Mouse (Mus musculus) megakaryocyte-erythroid progenitor cell, adult 5-6 weeks (primary cell): Measurements from ENCODE around the gene Insm2. TPM values are rescaled to one million over a fixed set of nuclear protein-coding genes. Genes with fewer than 3 reads are reported as not detected.
"Not testable (repeated sequence)": the region's sequence is repeated elsewhere in the genome, so short reads cannot be mapped to it uniquely, and the experiment has no call there.

Experiments
- ATAC-seq: replicated peaks from 2 replicates; pipeline ENCODE4 v1.8.0; 2016; ENCODE audit warnings: mild to moderate bottlenecking, inconsistent platforms; ENCODE audit not compliant: severe bottlenecking, poor library complexity, low FRiP score, low TSS enrichment
- total RNA-seq, 2 experiments: library from RNA; stranded (forward) in 1 of 2; stranded (reverse) in 1 of 2; fragments of 200-1000, 215-1000 nt in 1 of 2; fragments of >200 nt in 1 of 2; fragmentation: Nextera tagmentation in 1 of 2; gene quantifications; 2 replicates each; pipeline ENCODE4 v1.2.3; 2014 to 2017

The Insm2 gene
- not detected in 2 replicates for total RNA-seq (2014; fragmentation: Nextera tagmentation)
- total RNA-seq (2017) = 0.28 TPM in 1 of 2 replicates, not detected in the other

DNA sequence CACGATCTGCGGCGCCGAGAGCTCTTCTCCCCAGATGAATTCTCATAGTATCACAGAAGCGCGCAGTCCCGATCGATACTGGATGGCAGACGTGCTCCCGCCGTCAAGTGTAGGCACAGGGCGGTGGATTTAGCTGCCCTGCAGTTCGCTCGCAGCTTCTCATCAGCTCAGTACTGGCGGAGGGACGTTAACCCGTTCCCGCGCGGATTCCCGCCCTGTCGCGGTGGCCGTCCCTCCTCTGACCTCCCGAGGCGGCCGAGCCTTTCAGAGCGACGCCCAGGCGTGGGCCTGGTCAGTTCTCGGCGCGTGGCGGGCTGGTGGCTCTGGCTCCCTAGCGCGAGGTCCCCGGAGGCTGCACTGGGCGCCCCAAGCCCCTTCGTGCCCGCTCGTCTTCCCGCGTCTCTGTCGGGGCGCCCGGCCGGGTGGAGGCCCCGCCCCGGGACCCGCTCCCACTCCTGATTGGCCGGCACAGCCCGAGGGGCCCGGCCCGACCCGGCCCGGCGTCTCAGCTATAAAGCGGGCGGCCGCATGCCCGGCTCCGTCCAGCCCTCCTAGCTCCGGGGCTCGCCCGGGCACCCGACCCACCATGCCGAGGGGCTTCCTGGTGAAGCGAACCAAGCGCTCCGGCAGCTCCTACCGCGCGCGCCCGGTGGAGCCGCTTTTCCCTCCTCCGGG, at the start of gene Insm2:
TSS of gene Insm2 (plus strand) at position 541 of the 675 bp plus-strand sequence.
- ATAC-seq = no peak

GRCm38 (mm10) chr12:55554901-55555300, 44.3 kb upstream of the Insm2 start:
- not testable (repeated sequence) for ATAC-seq

DNA sequence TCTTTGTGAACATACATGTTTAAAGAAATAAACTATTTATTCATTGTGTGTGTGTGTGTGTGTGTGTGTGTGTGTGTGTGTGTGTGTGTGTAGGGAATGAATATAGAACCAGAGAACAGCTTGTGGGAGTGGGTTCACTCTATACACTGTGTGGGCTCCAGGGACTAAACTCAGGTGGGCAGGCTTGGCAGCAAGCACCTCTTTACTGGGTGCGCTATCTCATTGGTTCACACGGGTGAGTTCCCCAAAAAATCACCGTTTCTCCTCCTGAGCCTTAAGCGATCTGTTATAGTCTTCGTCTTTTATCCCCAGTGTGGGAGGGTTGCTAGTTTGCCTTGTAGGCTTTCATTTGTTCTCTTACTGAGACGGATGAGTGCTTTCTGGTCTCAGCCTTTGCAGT, 41.4 kb upstream of the Insm2 start:
- no peak for ATAC-seq

- ATAC-seq = no peak
These were observed 39.9 kb upstream of the Insm2 start for GRCm38 (mm10) chr12:55559184-55559855.

GRCm38 (mm10) chr12:55560025-55560690, 39.1 kb upstream of the Insm2 start:
- ATAC-seq = peak; percentile 65

- no peak for ATAC-seq
These were observed 35.5 kb upstream of the Insm2 start for GRCm38 (mm10) chr12:55563742-55564141.

DNA sequence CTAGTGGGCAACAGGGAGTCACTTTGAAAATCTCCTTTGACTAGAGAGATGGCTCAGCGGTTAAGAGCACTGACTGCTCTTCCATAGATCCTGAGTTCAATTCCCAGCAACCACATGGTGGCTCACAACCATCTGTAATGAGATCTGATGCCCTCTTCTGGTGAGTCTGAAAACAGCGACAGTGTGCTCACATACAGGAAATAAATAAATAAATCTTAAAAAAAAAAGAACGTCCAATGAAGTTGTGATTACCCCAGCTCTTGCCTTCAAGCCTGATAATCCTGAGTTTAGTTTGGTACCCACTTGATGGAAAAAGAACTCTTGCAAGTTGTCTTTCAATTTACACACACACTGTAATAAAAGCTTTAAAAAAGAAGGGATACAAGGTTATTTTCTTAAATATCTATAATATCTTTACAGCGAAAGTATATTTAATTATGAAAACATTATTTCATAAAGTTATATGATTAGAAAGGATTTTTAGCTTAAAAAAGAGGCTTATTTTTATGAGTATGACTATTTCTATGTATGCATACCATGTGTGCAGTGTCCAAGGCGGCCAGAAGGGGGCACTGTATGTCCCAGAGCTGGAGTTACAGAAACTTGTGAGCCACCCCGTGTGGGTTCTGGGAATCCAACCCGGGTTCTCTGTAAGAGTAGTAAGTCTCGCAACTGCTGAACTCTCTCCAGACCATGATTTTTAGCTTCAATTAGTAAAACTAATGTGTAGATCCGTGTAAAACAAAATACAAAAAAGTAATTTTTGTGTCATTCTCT, 34.9 kb upstream of the Insm2 start:
- ATAC-seq = no peak

DNA sequence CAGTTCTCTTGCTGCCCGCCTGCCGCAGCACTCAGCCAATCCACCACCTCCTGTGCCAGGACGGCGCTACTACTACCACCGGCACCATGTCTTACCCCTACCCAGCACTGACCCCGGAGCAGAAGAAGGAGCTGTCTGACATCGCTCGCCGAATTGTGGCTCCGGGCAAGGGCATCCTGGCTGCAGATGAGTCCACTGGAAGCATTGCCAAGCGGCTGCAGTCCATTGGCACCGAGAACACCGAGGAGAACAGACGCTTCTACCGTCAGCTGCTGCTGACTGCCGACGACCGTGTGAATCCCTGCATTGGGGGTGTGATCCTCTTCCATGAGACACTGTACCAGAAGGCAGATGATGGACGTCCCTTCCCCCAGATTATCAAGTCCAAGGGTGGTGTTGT, 34.0 kb upstream of the Insm2 start, which contains the start of gene Aldoart2:
TSS of gene Aldoart2 (plus strand) at position 34 of the 400 bp plus-strand sequence.
- ATAC-seq = no peak

DNA sequence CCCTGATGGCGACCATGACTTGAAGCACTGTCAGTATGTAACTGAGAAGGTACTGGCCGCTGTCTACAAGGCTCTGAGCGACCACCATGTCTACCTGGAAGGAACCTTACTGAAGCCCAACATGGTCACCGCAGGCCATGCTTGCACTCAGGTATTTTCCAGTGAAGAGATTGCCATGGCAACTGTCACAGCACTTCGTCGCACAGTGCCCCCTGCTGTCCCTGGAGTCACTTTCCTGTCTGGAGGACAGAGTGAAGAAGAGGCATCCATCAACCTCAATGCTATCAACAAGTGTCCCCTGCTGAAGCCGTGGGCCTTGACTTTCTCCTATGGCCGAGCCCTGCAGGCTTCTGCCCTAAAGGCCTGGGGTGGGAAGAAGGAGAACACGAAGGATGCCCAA, 33.4 kb upstream of the Insm2 start:
- ATAC-seq = no peak

GRCm38 (mm10) chr12:55566837-55567236, 32.4 kb upstream of the Insm2 start:
- no peak for ATAC-seq

DNA sequence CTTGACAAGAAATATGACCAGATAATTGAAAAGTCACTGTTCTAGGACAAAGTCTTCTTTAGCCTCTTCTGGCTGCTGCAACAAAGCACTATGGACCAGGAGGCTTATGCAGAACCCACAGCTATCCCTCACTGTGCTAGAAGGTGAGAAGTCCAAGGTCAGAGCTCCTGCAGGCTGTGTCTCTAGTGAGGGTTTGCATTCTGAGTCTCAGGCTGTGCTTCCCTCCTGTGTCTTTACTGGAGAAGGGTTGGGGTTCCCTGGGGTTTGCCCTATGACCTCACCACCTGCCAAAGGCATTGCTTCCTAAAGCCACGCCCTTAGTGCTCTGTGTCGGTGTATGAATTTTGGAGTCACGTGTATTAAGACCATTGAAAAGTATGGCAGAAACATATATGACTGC, 30.8 kb upstream of the Insm2 start:
- no peak for ATAC-seq

DNA sequence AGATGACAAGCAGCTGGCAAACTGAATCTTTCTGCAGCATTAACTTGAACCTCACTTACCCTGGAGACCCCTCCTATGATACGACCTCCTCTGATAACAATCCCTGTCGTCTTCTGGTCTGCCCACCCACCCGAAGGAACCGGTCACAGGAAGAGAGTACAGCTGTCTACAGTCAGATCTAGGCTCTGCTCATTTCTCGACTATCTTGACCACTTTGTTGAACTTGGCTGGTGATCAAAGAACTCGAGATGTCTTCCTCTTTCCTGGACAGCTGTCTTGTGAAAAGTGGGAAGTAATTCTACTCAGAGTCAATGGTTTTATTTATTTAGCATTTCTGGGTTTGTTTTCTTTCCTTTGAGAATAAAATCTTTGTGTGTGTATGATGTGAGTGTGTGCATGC, 29.6 kb upstream of the Insm2 start:
- ATAC-seq = no peak

DNA sequence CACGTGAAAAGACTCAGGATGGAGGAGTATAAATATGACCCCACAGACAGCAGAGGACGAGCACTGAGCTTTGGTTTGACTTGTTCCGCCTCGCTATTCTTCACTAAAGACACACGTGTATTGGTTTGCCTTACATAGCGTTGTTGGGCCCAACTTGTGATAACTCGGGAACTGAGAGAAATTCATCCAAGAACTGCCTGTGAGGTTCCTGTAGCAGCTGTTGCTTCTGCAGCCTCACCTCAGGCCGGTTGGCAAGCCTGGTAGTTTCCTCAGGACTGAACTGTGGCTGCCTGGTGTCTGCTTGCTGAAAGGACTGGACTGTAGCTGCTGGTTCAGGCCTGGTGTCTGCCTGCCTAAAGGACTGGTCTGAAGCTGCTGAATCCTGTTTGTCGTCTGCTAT, 28.6 kb upstream of the Insm2 start:
- ATAC-seq = no peak

DNA sequence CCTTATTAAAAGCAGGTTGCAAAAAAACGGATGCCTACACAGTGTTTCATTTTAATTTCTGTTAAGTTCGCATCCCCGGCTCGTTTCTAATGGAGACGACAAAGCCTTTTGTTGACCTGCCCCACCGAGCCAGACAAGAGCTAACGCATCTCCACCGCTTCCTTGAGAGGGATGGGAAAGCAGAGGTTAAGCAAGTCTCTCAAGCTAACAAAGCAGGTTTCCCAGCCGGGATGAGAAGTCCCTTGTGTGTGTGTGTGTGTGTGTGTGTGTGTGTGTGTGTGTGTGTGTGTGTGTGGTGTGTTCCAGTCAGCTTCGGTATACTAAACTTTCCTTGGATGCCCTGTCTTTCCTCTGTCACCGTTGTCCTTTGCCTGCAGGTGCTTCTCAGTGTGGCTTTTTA, 28.0 kb upstream of the Insm2 start:
- no peak for ATAC-seq

DNA sequence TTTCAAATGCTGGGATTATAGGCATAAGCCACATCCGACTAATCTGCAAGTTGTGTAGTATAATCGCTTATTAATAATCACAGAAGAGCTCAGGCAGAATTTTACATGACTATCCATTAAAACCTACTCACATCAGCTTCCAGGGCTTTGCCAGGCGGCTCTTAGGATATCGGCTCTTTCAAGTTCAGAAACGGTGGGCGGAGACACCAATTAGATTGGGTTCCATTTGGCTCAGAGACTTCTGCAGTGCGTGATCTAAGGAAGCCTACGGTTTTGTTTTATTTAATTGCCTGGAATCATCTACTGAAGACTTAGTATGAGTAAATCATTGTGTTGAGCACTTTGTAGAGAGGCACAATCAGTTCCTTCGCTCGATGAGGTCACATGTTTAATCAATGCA, 27.6 kb upstream of the Insm2 start:
- ATAC-seq = no peak

- ATAC-seq = no peak
These were observed 26.1 kb upstream of the Insm2 start for GRCm38 (mm10) chr12:55573089-55573488.

DNA sequence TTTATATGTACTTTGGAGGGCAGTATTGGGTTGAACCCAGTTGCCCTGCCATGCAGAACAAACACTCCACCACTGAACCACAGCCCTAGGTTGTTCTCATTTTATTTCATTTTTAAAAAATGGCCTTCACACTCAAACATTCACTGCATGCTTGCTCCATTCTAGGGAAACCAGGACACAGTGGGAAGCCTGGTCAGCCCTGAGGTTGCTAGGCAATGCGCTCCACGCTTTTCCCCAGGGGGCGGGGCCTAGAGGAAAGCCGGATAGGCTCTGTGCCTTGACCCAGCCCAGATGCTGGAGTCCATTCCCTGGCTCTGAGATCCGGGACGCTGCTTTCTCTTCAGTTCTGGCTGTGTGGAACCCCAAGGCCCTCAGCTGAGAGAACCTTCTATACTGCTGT, 25.4 kb upstream of the Insm2 start:
- ATAC-seq = no peak

GRCm38 (mm10) chr12:55586936-55587335, 12.3 kb upstream of the Insm2 start:
- ATAC-seq = not testable (repeated sequence)

DNA sequence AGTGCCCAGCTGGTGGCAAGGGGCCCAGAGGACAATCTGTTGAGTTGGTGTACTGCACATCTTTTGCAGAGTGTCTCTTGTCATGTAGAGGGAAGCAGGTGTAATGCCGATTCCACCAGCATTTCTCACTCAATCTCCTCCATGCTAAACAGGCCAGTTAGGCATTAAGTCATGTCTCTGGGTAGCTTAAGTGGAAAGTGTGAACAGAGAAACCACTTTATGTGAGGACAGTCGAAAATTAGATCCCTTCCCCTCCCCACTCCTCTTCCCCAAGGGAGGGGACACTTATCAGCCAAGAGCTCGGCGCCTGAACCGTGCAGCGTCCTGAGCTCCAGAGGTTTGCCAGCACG, 715 bp upstream of the Insm2 start:
- no peak for ATAC-seq
